Mouse (Mus musculus) bone marrow macrophage, adult 2 months (primary cell): ENCODE data around the gene Cyth1.

Experiments used
- CTCF ChIP-seq: IDR thresholded peaks from 2 replicates; pipeline ENCODE4 v1.5.1; 2012; ENCODE audit warnings: low read depth, mild to moderate bottlenecking, low read length, moderate library complexity
- POLR2A ChIP-seq: IDR thresholded peaks from 2 replicates; pipeline ENCODE4 v1.6.1; 2012; ENCODE audit warnings: mild to moderate bottlenecking, low read depth, low read length, borderline replicate concordance

DNA sequence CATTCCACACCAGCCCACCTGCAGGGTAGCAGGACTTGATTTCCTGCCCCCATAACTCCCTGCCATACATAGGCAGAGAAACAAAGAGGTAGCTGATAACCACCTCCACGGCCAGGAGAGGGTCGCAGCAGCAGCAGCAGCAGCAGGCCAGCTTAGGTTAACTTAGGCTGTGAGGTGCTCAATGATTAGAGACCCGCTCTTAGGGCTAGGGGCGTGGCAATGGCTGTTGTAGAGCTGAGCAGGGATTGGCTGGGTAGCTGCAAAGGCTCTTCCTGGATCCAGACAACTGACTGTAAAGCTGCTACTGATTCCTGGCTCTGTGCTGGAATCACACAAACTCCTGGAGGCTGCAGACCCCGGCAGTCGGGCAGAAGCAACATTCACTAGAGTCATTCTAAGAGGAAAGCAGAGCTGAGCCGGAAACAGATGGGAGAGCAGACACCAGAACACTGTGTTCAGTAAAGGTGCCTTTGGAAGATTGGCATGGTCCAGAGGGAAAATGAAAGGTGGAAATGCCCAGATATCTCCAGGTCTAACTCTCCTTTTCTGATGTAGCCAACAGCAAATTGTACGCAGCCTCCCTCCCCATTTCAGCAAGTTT lies 39.6 kb downstream of the Cyth1 start:
- no peak for TF ChIP-seq CTCF
- TF ChIP-seq POLR2A: no peak
